Mouse (Mus musculus) c-Kit-positive CD71-positive TER-119-positive erythroid progenitor cells, embryonic 14.5 days (primary cell): ENCODE measurements around the gene Gm9913.

ENCODE experiments used
- DNase-seq: peaks from one replicate; pipeline ENCODE4 v3.0.0-alpha.2; 2013; ENCODE audit warnings: low spot score

Gm9913 gene

DNA sequence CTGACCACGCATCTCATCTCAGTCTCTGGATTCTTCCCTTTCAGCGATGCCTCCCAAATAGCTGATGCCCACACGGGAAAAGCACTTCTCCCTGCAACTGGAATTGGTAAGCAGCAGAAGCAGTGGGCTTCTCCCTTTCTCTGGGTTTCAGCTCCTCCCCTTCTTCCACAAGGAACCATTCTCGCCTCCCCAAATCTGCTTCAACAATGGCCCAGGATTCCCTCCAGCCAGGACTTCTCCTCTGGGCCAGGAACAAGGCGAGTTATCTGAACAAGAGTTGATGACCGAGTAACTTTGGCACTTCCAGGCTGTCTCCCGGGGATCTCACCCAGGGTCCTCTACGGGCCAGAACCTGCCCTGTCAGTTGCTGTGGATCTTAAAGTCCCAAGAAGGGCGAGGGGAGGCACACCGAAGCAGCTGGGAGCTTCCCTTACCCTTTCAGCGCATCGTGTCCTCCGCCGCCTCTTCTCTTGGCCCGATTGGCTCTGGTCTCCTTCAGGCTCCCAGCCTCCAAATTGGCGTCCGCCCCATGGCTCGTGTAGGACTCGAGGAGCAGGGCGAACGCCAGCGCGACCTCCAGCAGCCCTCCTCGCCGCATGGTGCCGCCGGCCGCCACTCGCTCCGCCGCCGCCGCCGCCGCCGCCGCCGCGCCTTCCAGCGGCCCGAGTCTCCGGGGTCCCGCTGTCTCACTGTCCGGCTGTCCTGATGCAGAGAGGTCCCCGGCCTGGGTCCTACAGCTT lies at the start of gene Gm9913:
TSS of gene Gm9913 (plus strand) at position 84 of the 740 bp plus-strand sequence.
- no peak for DNase-seq

- DNase-seq = no peak
Measured at GRCm38 (mm10) chr2:125456059-125456789, 48.7 kb upstream of the Gm9913 start.

GRCm38 (mm10) chr2:125459087-125459486 lies 45.8 kb upstream of the Gm9913 start:
- DNase-seq = no peak

GRCm38 (mm10) chr2:125464036-125464435 lies 40.9 kb upstream of the Gm9913 start:
- no peak for DNase-seq

DNA sequence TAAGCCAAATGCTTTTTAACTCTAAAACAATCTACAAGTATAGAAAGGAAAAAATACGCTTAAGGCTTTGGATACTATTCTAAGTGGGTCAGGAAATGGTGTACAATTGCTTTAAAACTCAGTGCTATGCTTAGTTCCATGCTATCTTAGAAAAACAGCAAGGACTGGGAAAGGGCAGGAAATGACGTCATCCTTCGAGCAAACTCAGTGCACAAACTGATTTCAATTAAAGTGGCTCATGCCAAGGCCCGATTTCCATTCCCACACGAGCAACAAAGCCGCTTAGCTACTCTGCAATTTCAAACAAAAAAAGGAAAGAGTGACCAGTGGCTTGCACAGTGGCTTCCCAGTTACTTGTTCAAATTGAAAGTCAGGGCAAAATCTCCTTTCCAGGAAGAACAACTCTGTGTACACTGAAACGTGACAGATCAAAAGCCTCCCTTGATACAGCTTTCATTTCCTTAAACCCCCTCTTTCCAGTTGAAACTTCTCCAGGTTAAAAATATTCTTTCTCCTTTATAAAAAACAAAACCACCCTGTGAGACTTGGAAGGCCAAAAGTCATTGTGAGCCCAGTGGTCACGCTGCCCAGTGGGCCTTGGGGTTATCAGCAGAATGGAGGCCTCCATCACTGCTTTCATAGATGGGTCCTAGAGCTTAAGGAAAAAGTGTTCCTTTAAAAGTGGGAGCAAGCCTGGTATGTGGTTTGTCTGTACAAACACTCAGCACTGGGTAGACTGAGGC lies 34.2 kb upstream of the Gm9913 start:
- no peak for DNase-seq

GRCm38 (mm10) chr2:125471721-125472120 lies 33.2 kb upstream of the Gm9913 start:
- DNase-seq = no peak

DNA sequence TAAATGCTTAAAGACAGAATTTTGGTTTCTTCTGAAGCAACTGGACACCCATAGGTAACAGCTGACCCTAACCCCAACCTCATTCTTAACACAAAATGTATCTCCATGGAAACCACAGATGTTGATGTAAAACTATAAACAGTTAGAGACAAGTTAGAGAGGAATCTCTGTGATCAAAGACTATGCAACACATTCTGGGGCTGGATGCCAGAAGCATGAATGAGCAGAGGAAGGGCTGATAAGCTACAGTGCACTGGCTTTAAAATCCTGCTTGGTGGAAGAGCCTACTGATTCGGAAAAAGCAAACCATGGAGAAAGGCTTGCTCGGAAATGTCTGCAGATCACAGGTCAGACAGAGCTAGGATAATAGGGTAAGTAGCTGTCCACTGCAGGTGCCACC lies 31.7 kb upstream of the Gm9913 start:
- no peak for DNase-seq

GRCm38 (mm10) chr2:125474690-125475089 lies 30.2 kb upstream of the Gm9913 start:
- DNase-seq = no peak

- DNase-seq = no peak
Measured at GRCm38 (mm10) chr2:125476231-125476630, 28.7 kb upstream of the Gm9913 start.

GRCm38 (mm10) chr2:125477367-125477766 lies 27.5 kb upstream of the Gm9913 start:
- DNase-seq = no peak

DNA sequence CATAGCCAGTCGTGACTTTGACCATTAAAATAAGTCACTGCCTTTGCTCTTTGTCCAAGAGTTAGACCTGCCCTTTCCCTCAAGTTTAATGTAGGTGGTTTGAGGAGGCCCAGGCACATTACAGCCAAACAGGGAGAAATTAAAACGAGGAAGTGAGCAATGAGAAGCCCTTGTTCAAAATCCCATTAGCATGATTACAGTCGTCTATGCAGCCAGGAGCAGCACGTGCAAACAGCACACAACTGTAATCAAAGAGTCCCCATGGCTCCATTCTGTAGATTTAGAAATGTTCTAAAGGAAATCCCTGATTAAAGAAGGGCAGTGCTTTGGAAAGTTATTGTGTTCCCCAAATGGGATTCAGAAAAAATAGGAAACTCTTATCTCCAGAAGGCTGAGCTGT lies 26.2 kb upstream of the Gm9913 start:
- no peak for DNase-seq

- no peak for DNase-seq
Measured at GRCm38 (mm10) chr2:125480057-125480456, 24.8 kb upstream of the Gm9913 start.

DNA sequence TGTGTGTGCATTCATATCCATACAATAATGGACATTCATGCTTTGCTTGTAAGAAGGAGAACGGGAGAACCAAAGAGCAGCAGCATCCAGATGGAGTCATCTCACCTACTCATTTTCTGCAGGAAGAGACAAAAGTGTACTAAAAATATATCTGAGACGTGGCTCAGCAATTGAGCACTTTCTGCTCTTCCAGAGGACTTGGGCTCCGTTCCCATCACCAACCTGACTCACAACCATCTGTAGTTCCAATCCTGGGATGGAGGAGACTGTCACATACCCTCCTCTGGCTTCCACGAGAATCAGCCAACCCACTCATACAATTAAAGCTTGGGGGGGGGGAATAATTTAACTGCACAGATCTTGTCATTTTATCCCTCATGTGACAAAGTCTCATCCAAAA lies 23.8 kb upstream of the Gm9913 start:
- no peak for DNase-seq

DNA sequence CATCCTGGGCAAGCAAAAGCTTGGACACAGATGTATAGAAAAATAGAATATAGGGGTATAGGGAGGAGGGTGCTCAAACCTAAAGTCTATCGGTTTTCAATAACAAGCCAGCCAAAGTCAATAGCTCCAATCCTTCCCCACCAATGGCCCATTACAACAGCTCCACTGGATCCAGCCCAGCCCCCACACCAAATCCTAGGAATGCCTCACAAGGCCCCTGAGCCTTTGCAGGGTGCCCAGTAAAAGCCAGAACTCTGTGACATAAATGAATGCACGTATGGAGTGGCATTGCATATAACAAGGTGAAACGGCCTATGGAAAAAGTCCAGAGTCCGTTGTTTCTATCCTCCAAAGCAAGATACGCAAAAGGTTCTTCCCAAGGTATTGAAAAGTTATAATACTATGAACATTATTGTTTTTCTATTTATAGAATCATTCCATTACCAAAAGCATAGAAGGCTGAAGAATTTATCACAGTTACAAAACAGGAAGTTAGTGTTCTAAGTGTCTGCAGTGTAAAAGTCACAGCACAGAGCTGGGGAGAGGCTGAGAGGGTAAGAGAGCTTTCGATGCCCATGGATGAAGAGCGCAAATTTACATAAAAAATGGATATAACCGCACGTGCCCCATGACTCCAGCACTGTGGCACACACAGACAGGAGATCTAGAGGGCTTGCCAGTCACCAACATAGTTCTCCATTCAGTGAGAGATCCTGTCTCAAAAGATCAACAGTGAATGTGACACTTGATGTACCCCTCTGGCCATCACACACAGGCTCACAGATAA lies 23.2 kb upstream of the Gm9913 start:
- no peak for DNase-seq

DNA sequence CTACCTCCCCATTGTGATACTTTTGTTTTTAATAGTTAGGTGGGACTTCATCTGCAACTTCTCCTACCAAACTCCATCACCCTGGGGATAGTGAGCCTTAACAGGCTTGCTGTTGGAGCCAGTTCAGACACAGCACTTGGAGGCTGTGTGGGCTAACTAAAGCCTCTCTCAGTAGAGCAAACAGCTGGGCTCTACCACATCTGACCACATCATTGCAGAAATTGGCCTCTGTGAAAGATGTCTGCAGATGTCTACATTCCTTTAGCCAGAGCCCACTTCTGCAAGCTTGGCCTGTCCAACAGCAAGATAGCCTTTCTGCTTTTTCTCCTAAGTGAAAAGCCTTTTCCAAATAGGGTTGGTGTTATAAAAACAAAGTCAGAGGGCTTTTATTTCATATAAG lies 20.7 kb upstream of the Gm9913 start:
- no peak for DNase-seq

- no peak for DNase-seq
Measured at GRCm38 (mm10) chr2:125484910-125485309, 20.0 kb upstream of the Gm9913 start.

DNA sequence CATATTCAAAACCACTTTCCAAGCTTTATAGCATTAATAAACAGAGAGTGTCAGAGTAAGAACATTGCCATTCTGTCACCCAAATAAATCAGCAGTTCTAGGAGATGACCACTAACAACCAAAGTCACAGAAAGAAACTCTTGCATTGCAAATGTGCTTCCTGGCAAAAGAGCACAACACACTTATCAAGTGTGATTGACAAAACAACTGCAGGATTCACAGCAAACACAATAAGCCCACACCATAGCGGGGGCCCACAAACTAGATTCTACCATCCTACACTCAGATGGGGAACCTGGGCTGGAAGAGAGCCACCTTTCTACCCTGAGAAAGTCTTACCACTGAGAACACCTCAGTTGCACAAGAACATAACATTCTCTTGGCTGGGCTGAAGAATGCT lies 14.9 kb upstream of the Gm9913 start:
- DNase-seq = no peak

DNA sequence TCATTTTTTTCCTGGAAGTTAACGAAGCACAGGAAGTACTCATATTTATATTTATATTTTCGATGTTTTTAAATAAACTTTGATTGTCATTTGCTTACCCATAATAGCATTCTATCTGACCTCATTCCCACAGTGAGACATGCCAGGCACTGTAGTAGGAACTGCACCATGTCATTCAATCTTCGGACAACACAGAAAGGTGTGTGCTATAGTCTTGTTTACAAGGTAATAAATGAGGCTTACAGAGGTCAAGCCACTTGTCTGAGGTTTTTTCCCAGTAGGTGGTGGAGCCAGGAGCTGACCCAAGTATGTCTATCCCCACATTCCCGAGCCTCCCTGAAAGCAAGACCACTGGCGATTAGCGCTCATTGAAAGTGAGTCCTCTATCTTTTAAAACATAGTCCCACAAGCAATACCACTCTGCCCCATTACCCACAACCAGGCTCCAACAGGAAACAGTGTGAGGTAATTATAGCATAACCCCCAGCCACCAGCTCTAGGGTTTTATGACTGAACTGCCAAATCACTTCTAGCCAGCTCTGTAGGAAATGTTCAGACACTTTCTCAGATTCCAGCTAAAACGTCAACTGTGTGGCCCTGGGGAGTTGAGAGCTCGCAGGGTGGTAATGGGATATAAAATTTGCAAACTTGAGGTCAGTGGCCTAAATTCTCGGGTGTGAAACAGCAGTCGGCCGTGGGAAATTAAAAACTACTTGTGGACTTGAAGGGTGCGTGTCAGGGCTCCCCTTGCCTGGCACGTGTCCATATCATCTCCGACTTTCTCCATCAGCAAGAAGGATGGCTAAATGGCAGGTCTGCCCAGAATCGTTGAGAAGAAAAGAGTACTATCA lies 12.6 kb upstream of the Gm9913 start:
- no peak for DNase-seq

- no peak for DNase-seq
Measured at GRCm38 (mm10) chr2:125494291-125494690, 10.6 kb upstream of the Gm9913 start.

DNA sequence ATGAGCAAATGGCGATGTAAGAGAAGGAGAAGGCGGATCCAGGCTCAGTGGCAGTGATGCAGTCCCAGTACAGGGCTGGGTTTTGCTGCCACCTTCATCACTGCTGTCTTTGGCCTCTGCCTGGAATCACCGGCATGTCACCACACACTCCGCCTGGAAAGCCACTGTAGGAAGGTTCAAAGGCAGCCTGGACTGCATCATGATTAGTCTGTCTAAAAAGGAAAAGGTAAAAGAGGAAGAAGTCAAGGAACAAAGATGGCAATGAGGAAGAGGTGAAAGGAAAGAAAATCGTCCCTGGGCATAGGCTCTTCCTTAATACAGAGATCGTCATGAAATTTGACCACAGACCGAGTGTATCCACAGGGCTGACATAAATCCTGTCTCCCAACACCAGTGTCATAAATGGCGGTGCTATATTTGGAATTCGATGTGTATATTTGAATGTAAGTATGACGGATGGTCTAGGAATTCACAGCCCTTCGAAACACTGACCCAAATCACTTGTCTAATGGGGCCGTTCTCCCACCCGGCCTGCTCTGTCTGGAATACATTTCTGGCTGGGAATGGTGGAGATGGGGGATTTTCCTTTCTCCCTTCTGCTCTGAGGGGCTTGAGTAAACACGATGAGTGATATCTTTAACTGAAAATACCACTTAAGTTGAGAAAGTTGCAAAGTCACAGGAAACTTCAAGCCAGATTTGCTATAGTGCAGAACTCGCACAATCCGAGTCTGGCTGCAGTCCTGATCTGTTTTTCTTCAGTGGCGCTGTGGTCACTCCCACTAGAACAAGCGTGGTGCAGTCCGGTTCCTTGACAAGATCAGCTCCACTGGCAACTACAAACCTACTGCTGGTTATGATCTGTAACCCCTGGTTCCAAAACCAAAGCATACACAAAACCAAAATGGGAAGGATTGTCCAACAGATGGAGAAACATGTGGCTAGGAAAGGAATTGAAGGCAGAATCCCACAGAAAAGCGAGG lies 9.8 kb upstream of the Gm9913 start:
- DNase-seq = no peak
